Mouse (Mus musculus): ENCODE data around the gene Eif5a. TPM values are rescaled to one million over a fixed set of nuclear protein-coding genes. Genes with fewer than 3 reads are reported as not detected.

Eif5a gene
- polyA plus RNA-seq (2012; fragmentation: generic; extraction: Trizol): 1,000 to 10,000 TPM in 1 of 2 experiments, 100 to 1,000 TPM in 1; 812 to 3,163 TPM

GRCm38 (mm10) chr11:69921114-69922011 lies at the start of gene Eif5a:
Gene Eif5a, minus strand, starts transcription at chr11:69921958.

GRCm38 (mm10) chr11:69964650-69965270 lies 43.0 kb upstream of the Eif5a start, which contains the start of gene Cldn7:
Gene Cldn7, plus strand, starts transcription at chr11:69964779.

GRCm38 (mm10) chr11:69948066-69948762 lies 26.5 kb upstream of the Eif5a start, which contains the start of gene Slc2a4:
Gene Slc2a4, minus strand, starts transcription at chr11:69948188.

GRCm38 (mm10) chr11:69935137-69935879 lies 13.6 kb upstream of the Eif5a start, which contains the start of gene Ybx2:
Gene Ybx2, plus strand, starts transcription at chr11:69935796.

GRCm38 (mm10) chr11:69913554-69914371 lies 8.0 kb downstream of the Eif5a start, which contains the start of gene Gps2:
Gene Gps2, plus strand, starts transcription at chr11:69913888.

GRCm38 (mm10) chr11:69900471-69901405 lies 21.0 kb downstream of the Eif5a start, which contains the start of the genes 2810408A11Rik and Neurl4:
Gene 2810408A11Rik, minus strand, starts transcription at chr11:69900987.
Gene Neurl4, plus strand, starts transcription at chr11:69901072.

GRCm38 (mm10) chr11:69895291-69895690 lies 26.5 kb downstream of the Eif5a start, which contains the start of gene Acap1:
Gene Acap1, minus strand, starts transcription at chr11:69895539.

GRCm38 (mm10) chr11:69880853-69881603 lies 40.7 kb downstream of the Eif5a start, which contains the start of gene Kctd11:
Gene Kctd11, minus strand, starts transcription at chr11:69881406.

GRCm38 (mm10) chr11:69877878-69878277 lies 43.9 kb downstream of the Eif5a start, which contains the start of gene Tmem95:
Gene Tmem95, minus strand, starts transcription at chr11:69878018.

Other genes with a start within 250 kb of the Eif5a start
- gene Eif4a1, start 249.5 kb downstream of the Eif5a start, polyA plus RNA-seq (2012; fragmentation: generic; extraction: Trizol): 100 to 1,000 TPM; 336 to 467 TPM
- 10 to 100 TPM; 51.2 to 71.3 TPM for gene Senp3, start 239.9 kb downstream of the Eif5a start, polyA plus RNA-seq (2012; fragmentation: generic; extraction: Trizol)
- 1 to 10 TPM; 1.1 to 6.9 TPM for gene Tnfsf13, start 236.2 kb downstream of the Eif5a start, polyA plus RNA-seq (2012; fragmentation: generic; extraction: Trizol)
- gene Tnfsf12, start 226.1 kb downstream of the Eif5a start, polyA plus RNA-seq (2012; fragmentation: generic; extraction: Trizol): 100 to 1,000 TPM in 1 of 2 experiments, 10 to 100 TPM in 1; 34.3 to 119 TPM
- gene Tnfsfm13, start 225.9 kb downstream of the Eif5a start, polyA plus RNA-seq (2012; fragmentation: generic; extraction: Trizol): 10 to 100 TPM in 1 of 2 experiments, 1 to 10 TPM in 1; 6.4 to 30.3 TPM
- gene Polr2a, start 163.3 kb downstream of the Eif5a start, polyA plus RNA-seq (2012; fragmentation: generic; extraction: Trizol): 100 to 1,000 TPM in 1 of 2 experiments, 10 to 100 TPM in 1; 42.8 to 126 TPM
- gene Slc35g3, start 160.0 kb downstream of the Eif5a start, polyA plus RNA-seq (2012; fragmentation: generic; extraction: Trizol): under 1 TPM in 1 of 2 experiments, not detected in 1; 0.26 TPM
- 10 to 100 TPM in 1 of 2 experiments, 1 to 10 TPM in 1; 1.2 to 14.4 TPM for gene Zbtb4, start 156.0 kb downstream of the Eif5a start, polyA plus RNA-seq (2012; fragmentation: generic; extraction: Trizol)
- under 1 TPM; 0.63 to 0.89 TPM for gene Chrnb1, start 126.0 kb downstream of the Eif5a start, polyA plus RNA-seq (2012; fragmentation: generic; extraction: Trizol)
- gene Fgf11, start 120.1 kb downstream of the Eif5a start, polyA plus RNA-seq (2012; fragmentation: generic; extraction: Trizol): under 1 TPM; 0.01 to 0.31 TPM
- gene Tmem102, start 116.3 kb downstream of the Eif5a start, polyA plus RNA-seq (2012; fragmentation: generic; extraction: Trizol): under 1 TPM; 0.01 to 0.05 TPM
- gene Gm39566, start 106.7 kb downstream of the Eif5a start, polyA plus RNA-seq (2012; fragmentation: generic; extraction: Trizol): not detected
- not detected for gene Spem2, start 103.5 kb downstream of the Eif5a start, polyA plus RNA-seq (2012; fragmentation: generic; extraction: Trizol)
- under 1 TPM; 0.02 to 0.07 TPM for gene Spem1, start 99.8 kb downstream of the Eif5a start, polyA plus RNA-seq (2012; fragmentation: generic; extraction: Trizol)
- gene Nlgn2, start 84.2 kb downstream of the Eif5a start, polyA plus RNA-seq (2012; fragmentation: generic; extraction: Trizol): 10 to 100 TPM in 1 of 2 experiments, 1 to 10 TPM in 1; 4.3 to 49.8 TPM
- 100 to 1,000 TPM; 452 to 473 TPM for gene Tmem256, start 83.4 kb downstream of the Eif5a start, polyA plus RNA-seq (2012; fragmentation: generic; extraction: Trizol)
- gene Plscr3, start 75.6 kb downstream of the Eif5a start, polyA plus RNA-seq (2012; fragmentation: generic; extraction: Trizol): 100 to 1,000 TPM in 1 of 2 experiments, 10 to 100 TPM in 1; 45.7 to 171 TPM
- gene Tnk1, start 63.2 kb downstream of the Eif5a start, polyA plus RNA-seq (2012; fragmentation: generic; extraction: Trizol): not detected
- not detected for gene Tmem95, start 43.9 kb downstream of the Eif5a start, polyA plus RNA-seq (2012; fragmentation: generic; extraction: Trizol)
- 10 to 100 TPM in 1 of 2 experiments, 1 to 10 TPM in 1; 5.0 to 12.3 TPM for gene Kctd11, start 40.6 kb downstream of the Eif5a start, polyA plus RNA-seq (2012; fragmentation: generic; extraction: Trizol)
- gene Acap1, start 26.4 kb downstream of the Eif5a start, polyA plus RNA-seq (2012; fragmentation: generic; extraction: Trizol): under 1 TPM; 0.04 to 0.07 TPM
- 1 to 10 TPM; 1.6 to 9.9 TPM for gene 2810408A11Rik, start 21.0 kb downstream of the Eif5a start, polyA plus RNA-seq (2012; fragmentation: generic; extraction: Trizol)
- 10 to 100 TPM; 13.1 to 24.7 TPM for gene Neurl4, start 20.9 kb downstream of the Eif5a start, polyA plus RNA-seq (2012; fragmentation: generic; extraction: Trizol)
- gene Gps2, start 8.1 kb downstream of the Eif5a start, polyA plus RNA-seq (2012; fragmentation: generic; extraction: Trizol): 10 to 100 TPM; 66.9 to 94.9 TPM
- gene Ybx2, start 13.8 kb upstream of the Eif5a start, polyA plus RNA-seq (2012; fragmentation: generic; extraction: Trizol): under 1 TPM in 1 of 2 experiments, not detected in 1; 0.13 TPM
- under 1 TPM; 0.02 to 0.39 TPM for gene Slc2a4, start 26.2 kb upstream of the Eif5a start, polyA plus RNA-seq (2012; fragmentation: generic; extraction: Trizol)
- gene Cldn7, start 42.8 kb upstream of the Eif5a start, polyA plus RNA-seq (2012; fragmentation: generic; extraction: Trizol): under 1 TPM in 1 of 2 experiments, not detected in 1; 0.15 TPM
- 100 to 1,000 TPM; 189 to 229 TPM for gene Ctdnep1, start 59.2 kb upstream of the Eif5a start, polyA plus RNA-seq (2012; fragmentation: generic; extraction: Trizol)
- gene Elp5, start 60.6 kb upstream of the Eif5a start, polyA plus RNA-seq (2012; fragmentation: generic; extraction: Trizol): 100 to 1,000 TPM in 1 of 2 experiments, 10 to 100 TPM in 1; 93.9 to 141 TPM
- gene Gabarap, start 69.2 kb upstream of the Eif5a start, polyA plus RNA-seq (2012; fragmentation: generic; extraction: Trizol): 100 to 1,000 TPM; 710 to 827 TPM
- gene Phf23, start 73.8 kb upstream of the Eif5a start, polyA plus RNA-seq (2012; fragmentation: generic; extraction: Trizol): 10 to 100 TPM; 66.5 to 68.8 TPM
- 10 to 100 TPM; 22.0 to 49.6 TPM for gene Dvl2, start 78.6 kb upstream of the Eif5a start, polyA plus RNA-seq (2012; fragmentation: generic; extraction: Trizol)
- 100 to 1,000 TPM; 121 to 196 TPM for gene Acadvl, start 93.5 kb upstream of the Eif5a start, polyA plus RNA-seq (2012; fragmentation: generic; extraction: Trizol)
- 10 to 100 TPM; 12.9 to 43.6 TPM for gene Dlg4, start 95.0 kb upstream of the Eif5a start, polyA plus RNA-seq (2012; fragmentation: generic; extraction: Trizol)
- gene Asgr1, start 132.1 kb upstream of the Eif5a start, polyA plus RNA-seq (2012; fragmentation: generic; extraction: Trizol): 1 to 10 TPM; 1.2 to 4.9 TPM
- gene Asgr2, start 170.7 kb upstream of the Eif5a start, polyA plus RNA-seq (2012; fragmentation: generic; extraction: Trizol): under 1 TPM; 0.04 to 0.12 TPM
- under 1 TPM in 1 of 2 experiments, not detected in 1; 0.01 TPM for gene Mgl2, start 208.4 kb upstream of the Eif5a start, polyA plus RNA-seq (2012; fragmentation: generic; extraction: Trizol)
- under 1 TPM; 0.24 to 0.35 TPM for gene Clec10a, start 234.2 kb upstream of the Eif5a start, polyA plus RNA-seq (2012; fragmentation: generic; extraction: Trizol)